Mouse (Mus musculus) fat pad, adult 2 months (tissue): ENCODE results near the gene Mrpl51.

Source experiments
- DNase-seq: peaks from one replicate; pipeline ENCODE4 v3.0.0-alpha.2; 2011; ENCODE audit warnings: low read depth, low spot score; ENCODE audit errors: extremely low read depth

The Mrpl51 gene

GRCm38 (mm10) chr6:125231117-125232044 is 39.8 kb downstream of the Mrpl51 start, which contains the start of gene Tapbpl:
Gene Tapbpl, minus strand, starts transcription at chr6:125231860.
- no peak for DNase-seq

- no peak for DNase-seq
These were observed 40.4 kb downstream of the Mrpl51 start for GRCm38 (mm10) chr6:125232045-125232437.

DNA sequence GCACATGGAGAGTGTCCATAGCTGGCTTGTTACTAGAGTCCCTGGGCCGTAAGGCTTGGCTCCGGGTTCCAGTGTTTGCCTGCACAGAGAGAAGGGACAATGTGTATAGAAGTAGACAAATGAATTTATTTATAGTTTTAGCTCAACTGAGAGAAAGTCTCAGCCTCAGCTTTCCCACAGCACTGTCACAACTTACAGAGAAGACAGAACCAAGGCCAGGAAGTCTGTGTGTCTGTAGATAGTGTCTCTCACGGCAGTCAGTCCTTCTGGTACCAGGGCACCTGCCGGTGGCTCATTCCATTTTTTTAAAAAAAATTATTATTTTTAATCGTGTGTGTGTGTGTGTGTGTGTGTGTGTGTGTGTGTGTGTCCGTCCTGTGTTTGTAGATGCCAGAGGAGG is 40.9 kb downstream of the Mrpl51 start:
- DNase-seq: no peak

- no peak for DNase-seq
These were observed 42.4 kb downstream of the Mrpl51 start for GRCm38 (mm10) chr6:125233816-125234519.

DNA sequence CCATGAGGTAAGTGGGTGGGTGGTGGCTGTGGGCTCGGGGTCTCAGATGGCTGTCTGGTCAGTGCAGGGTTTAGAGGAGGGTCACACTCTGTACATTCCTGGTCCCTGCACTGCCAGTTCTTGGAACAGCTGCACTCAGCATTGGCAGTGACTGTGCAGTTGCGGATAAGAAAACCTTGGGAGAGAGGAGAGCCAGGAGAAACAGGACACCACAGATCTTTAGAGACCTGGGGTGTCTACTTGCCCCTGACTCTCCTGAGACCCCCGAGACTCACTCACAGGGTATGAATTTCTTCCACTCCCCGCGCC is 42.9 kb downstream of the Mrpl51 start:
- no peak for DNase-seq

DNA sequence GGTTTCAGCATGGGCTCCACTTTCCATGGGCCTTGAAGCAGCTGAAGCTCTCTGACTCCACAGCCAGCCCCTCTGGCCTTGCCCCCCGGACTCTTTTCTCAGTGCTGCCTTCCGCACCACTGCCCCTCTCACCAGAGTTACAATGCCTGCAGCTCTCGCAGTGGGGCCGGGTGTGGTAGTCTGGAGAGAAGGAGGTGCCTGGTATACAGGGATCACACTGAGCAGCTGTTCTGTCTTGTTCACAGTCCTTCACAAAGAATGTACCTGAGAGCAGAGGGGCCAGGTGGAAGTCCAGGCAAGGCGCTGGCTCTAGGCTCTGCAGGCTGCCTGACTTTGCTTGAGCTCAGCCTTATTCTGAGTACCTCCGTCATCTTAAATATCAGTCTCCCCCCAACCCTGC is 44.7 kb downstream of the Mrpl51 start:
- DNase-seq: no peak

- no peak for DNase-seq
These were observed 45.2 kb downstream of the Mrpl51 start, which contains the start of gene Cd27 for GRCm38 (mm10) chr6:125236782-125237181. Gene Cd27, minus strand, starts transcription at chr6:125237010.

GRCm38 (mm10) chr6:125237421-125237820 is 45.8 kb downstream of the Mrpl51 start:
- no peak for DNase-seq

DNA sequence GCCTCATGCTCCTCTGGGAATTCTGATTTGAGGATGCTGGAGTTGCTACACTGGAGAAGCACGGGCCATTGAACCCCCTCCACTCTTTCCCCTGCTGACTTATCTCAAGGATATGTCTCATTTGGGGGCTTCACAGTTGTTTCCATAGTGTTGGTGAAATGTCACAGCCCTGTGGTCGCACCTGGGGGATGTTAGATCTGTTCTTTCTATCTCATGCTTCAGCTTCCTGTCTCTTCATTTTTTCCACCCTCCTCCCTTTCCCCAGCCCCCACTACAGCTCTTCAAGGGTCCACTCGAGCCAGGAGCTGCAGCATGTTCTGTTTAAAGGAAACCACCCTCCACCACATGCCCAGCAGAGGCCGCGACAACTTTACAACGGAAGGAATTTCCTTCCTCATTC is 46.8 kb downstream of the Mrpl51 start:
- no peak for DNase-seq

DNA sequence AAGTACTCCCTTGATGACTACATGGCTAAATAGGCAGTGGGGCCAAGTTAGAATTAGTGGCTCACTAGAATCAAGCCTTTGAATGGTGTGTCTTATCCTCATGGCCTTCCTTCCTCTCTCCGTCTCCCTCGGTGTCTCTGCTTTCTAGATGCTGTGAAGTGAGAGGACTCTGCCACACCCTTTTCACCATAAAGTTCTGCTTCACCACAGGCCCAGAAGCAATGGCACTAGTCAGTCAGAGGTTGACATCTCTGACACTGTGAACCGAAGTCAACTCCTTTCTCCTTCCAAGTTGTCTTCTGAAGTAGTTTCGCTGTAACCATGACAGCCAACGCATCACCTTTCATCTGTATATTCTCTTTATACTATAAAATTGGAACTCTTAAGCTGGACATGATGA is 47.9 kb downstream of the Mrpl51 start:
- no peak for DNase-seq

- DNase-seq: no peak
These were observed 49.0 kb downstream of the Mrpl51 start for GRCm38 (mm10) chr6:125240617-125241016.

- DNase-seq: no peak
These were observed 50.0 kb downstream of the Mrpl51 start for GRCm38 (mm10) chr6:125241566-125241965.

DNA sequence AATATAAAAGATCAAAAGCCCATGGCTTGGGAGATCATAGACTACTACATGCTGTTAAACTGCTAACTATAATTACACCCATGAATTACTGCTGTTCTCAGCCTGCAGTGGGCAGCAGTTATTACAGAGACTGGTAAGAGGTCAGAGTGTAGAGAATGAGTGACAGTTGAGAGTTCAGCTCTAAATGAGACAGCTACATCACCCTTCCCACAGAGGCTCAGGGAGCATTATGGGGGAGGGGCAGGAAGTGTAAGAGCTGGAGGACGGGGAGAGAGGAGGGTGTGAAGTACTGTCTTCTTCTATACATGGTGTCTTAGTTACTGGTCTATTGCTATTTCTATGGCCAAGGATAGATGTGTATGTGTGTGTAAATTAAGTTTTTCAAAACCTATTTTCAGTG is 53.0 kb downstream of the Mrpl51 start:
- DNase-seq: no peak
